Mouse (Mus musculus) left cerebral cortex, adult 2 months (tissue): Measurements from ENCODE around the gene Tnfrsf21. TPM values are rescaled to one million over a fixed set of nuclear protein-coding genes. Genes with fewer than 3 reads are reported as not detected.

Source experiments
- DNase-seq, 2 experiments: peaks; one replicate each; pipeline ENCODE4 v3.0.0; 2021 to 2022; ENCODE audit warnings: low spot score in 2 of 2, mixed read lengths in 1 of 2; ENCODE audit errors: extremely low spot score in 1 of 2
- H3K27ac ChIP-seq: fragments of 200-600 bp; 2 replicates; pipeline ENCODE4 v1.8.1; 2022
- H3K4me3 ChIP-seq: fragments of 200-600 bp; 2 replicates; pipeline ENCODE4 v1.8.1; 2022
- CTCF ChIP-seq: fragments of 200-600 bp; IDR thresholded peaks from 2 replicates; pipeline ENCODE4 v1.8.1; 2022; ENCODE audit warnings: antibody characterized with exemption, mild to moderate bottlenecking, moderate library complexity
- intact Hi-C: fragments of 180-260 bp; cut with DNase I; formaldehyde crosslinking; loops from one replicate; pipeline ENCODE4 v1.15.1; 2025
- total RNA-seq, 2 experiments: library from RNA; stranded (reverse); gene quantifications; 2 replicates each; pipeline ENCODE4 v1.2.3; 2021

The Tnfrsf21 gene
- total RNA-seq, 2 experiments from 2014 or later, result 81.4 to 82.2 TPM

- Histone ChIP-seq H3K4me3 (no peak overlapping the region), H3K27ac (no peak overlapping the region)
- TF ChIP-seq CTCF, result no peak
- intact Hi-C loops, result no loop called here
- no peak for DNase-seq
These were observed 48.4 kb downstream of the Tnfrsf21 start for GRCm38 (mm10) chr17:43064705-43065104.

- intact Hi-C loops, result no loop called here
- H3K27ac ChIP-seq, result no peak overlapping the region
- no peak for TF ChIP-seq CTCF
- no peak for DNase-seq
- H3K4me3 ChIP-seq, result no peak overlapping the region
These were observed 52.6 kb downstream of the Tnfrsf21 start for GRCm38 (mm10) chr17:43068846-43069553.

- no peak for TF ChIP-seq CTCF
- intact Hi-C loops, result loop anchor here (10.0 kb wide), 1 partner anchor 56 kb away; the partner anchor contains the start of gene Tnfrsf21
These were observed 54.6 kb downstream of the Tnfrsf21 start for GRCm38 (mm10) chr17:43070946-43071345.

GRCm38 (mm10) chr17:43072142-43072786 lies 55.9 kb downstream of the Tnfrsf21 start:
- Histone ChIP-seq H3K4me3 (no peak overlapping the region), H3K27ac (no peak overlapping the region)
- no peak for DNase-seq
- intact Hi-C loops, result loop anchor here (10.0 kb wide), 1 partner anchor 57 kb away; the partner anchor contains the start of gene Tnfrsf21
- TF ChIP-seq CTCF, result no peak

More at GRCm38 (mm10) chr17:43070946-43071345, 54.6 kb downstream of the Tnfrsf21 start:
- Histone ChIP-seq H3K27ac (no peak overlapping the region), H3K4me3 (no peak overlapping the region)
- no peak for DNase-seq

GRCm38 (mm10) chr17:43072787-43073148 lies 56.4 kb downstream of the Tnfrsf21 start:
- intact Hi-C loops, result loop anchor here (10.0 kb wide), 1 partner anchor 58 kb away; the partner anchor contains the start of gene Tnfrsf21
- no peak for TF ChIP-seq CTCF
- Histone ChIP-seq H3K4me3 (no peak overlapping the region), H3K27ac (no peak overlapping the region)
- DNase-seq, result no peak

GRCm38 (mm10) chr17:43074391-43074790 lies 58.0 kb downstream of the Tnfrsf21 start:
- no peak for TF ChIP-seq CTCF
- no peak for DNase-seq
- intact Hi-C loops, result loop anchor here (10.0 kb wide), 1 partner anchor 60 kb away; the partner anchor contains the start of gene Tnfrsf21
- Histone ChIP-seq H3K4me3 (no peak overlapping the region), H3K27ac (no peak overlapping the region)

- intact Hi-C loops, result loop anchor here (10.0 kb wide), 1 partner anchor 60 kb away; the partner anchor contains the start of gene Tnfrsf21
- H3K27ac ChIP-seq, result no peak overlapping the region
- no peak overlapping the region for H3K4me3 ChIP-seq
- DNase-seq, result no peak
- no peak for TF ChIP-seq CTCF
These were observed 58.7 kb downstream of the Tnfrsf21 start for GRCm38 (mm10) chr17:43075100-43075499.

GRCm38 (mm10) chr17:43075937-43076336 lies 59.6 kb downstream of the Tnfrsf21 start:
- no peak for TF ChIP-seq CTCF
- intact Hi-C loops, result loop anchor here (2.0 to 10.0 kb wide), 2 partner anchors 43 to 61 kb away; partner anchors contain the start of gene Tnfrsf21
- DNase-seq, result no peak
- Histone ChIP-seq H3K4me3 (no peak overlapping the region), H3K27ac (no peak overlapping the region)

- intact Hi-C loops, result loop anchor here (2.0 to 10.0 kb wide), 2 partner anchors 44 to 62 kb away; partner anchors contain the start of gene Tnfrsf21
- Histone ChIP-seq H3K27ac (peak overlapping the region; percentile 56), H3K4me3 (peak overlapping the region; percentile 13; the same call in 1 of the 2 replicates)
These were observed 60.6 kb downstream of the Tnfrsf21 start for GRCm38 (mm10) chr17:43076801-43077493.

GRCm38 (mm10) chr17:43077540-43077939 lies 61.2 kb downstream of the Tnfrsf21 start:
- peak overlapping the region; percentile 56 for H3K27ac ChIP-seq
- DNase-seq, result no peak
- peak overlapping the region; percentile 13; the same call in 1 of the 2 replicates for H3K4me3 ChIP-seq
- intact Hi-C loops, result loop anchor here (2.0 to 10.0 kb wide), 2 partner anchors 45 to 63 kb away; partner anchors contain the start of gene Tnfrsf21
- TF ChIP-seq CTCF, result no peak

More at GRCm38 (mm10) chr17:43076801-43077493, 60.6 kb downstream of the Tnfrsf21 start:
- no peak for TF ChIP-seq CTCF
- peak; percentile 68 to 72 for DNase-seq

- Histone ChIP-seq H3K4me3 (no peak overlapping the region), H3K27ac (no peak overlapping the region)
- DNase-seq, result no peak
- intact Hi-C loops, result no loop called here
- TF ChIP-seq CTCF, result no peak
These were observed 64.9 kb downstream of the Tnfrsf21 start for GRCm38 (mm10) chr17:43081225-43081624.
